Mouse (Mus musculus) C2C12 (cell line): ENCODE results near the gene Ap1g2. TPM values are rescaled to one million over a fixed set of nuclear protein-coding genes. Genes with fewer than 3 reads are reported as not detected.

Source experiments
- H3K27me3 ChIP-seq: one replicate; pipeline ENCODE4 v1.6.1; 2011; ENCODE audit not compliant: control insufficient read depth, insufficient read depth, insufficient read length
- H3K36me3 ChIP-seq: one replicate; pipeline ENCODE4 v1.6.1; 2011; ENCODE audit not compliant: control insufficient read depth, insufficient read depth
- H3K4me3 ChIP-seq: one replicate; pipeline ENCODE4 v1.5.1; 2011; ENCODE audit warnings: mild to moderate bottlenecking, control low read depth; ENCODE audit not compliant: poor library complexity, insufficient read depth, severe bottlenecking
- H3K79me2 ChIP-seq: one replicate; pipeline ENCODE4 v1.6.1; 2011; ENCODE audit not compliant: control insufficient read depth, insufficient read depth
- H3K79me3 ChIP-seq: one replicate; pipeline ENCODE4 v1.6.1; 2011; ENCODE audit warnings: low read depth, control low read depth
- H3ac ChIP-seq: one replicate; pipeline ENCODE3; 2011; ENCODE audit warnings: low read depth; ENCODE audit not compliant: control insufficient read depth, insufficient read length
- CEBPB ChIP-seq: IDR thresholded peaks from one replicate; pipeline ENCODE4 v1.6.1; 2011; ENCODE audit warnings: low read depth, mild to moderate bottlenecking, control low read depth, moderate library complexity
- CTCF ChIP-seq: IDR thresholded peaks from one replicate; pipeline ENCODE4 v1.5.1; 2011; ENCODE audit not compliant: control insufficient read depth, insufficient read depth, insufficient read length
- FOSL1 ChIP-seq: IDR thresholded peaks from one replicate; pipeline ENCODE4 v1.8.0; 2011; ENCODE audit warnings: mild to moderate bottlenecking, low read length; ENCODE audit not compliant: poor library complexity, insufficient read depth, severe bottlenecking
- MAX ChIP-seq: IDR thresholded peaks from one replicate; pipeline ENCODE4 v1.6.1; 2011; ENCODE audit warnings: mild to moderate bottlenecking, control low read depth
- MYOD1 ChIP-seq: IDR thresholded peaks from one replicate; pipeline ENCODE4 v1.6.1; 2011; ENCODE audit warnings: low read depth; ENCODE audit not compliant: control insufficient read depth, insufficient read length
- MYOG ChIP-seq: IDR thresholded peaks from one replicate; pipeline ENCODE4 v1.6.1; 2011; ENCODE audit not compliant: control insufficient read depth, insufficient read length; ENCODE audit errors: extremely low read depth
- USF1 ChIP-seq: IDR thresholded peaks from one replicate; pipeline ENCODE4 v1.6.1; 2011; ENCODE audit warnings: low read depth, mild to moderate bottlenecking, control low read depth, moderate library complexity
- polyA plus RNA-seq: library from polyadenylated mRNA; unstranded; fragments of >200 nt; fragmentation: generic; extraction: Trizol; gene quantifications from one replicate; pipeline ENCODE4 v1.2.1, GENCODE M21; 2012; ENCODE audit warnings: missing spikeins

The Ap1g2 gene
- polyA plus RNA-seq, 1 experiment: 3.9 TPM

- Histone ChIP-seq H3K79me2 (no peaks in the 10 kb centered on the region), H3K27me3 (no peaks in the 10 kb centered on the region), H3K4me3 (no peak overlapping the region), H3K36me3 (no peaks in the 10 kb centered on the region), H3ac (no peak overlapping the region), H3K79me3 (no peaks in the 10 kb centered on the region)
- TF ChIP-seq MYOD1 (no peak), CTCF (no peak), MYOG (no peak), FOSL1 (no peak), CEBPB (no peak), USF1 (no peak), MAX (no peak)
These were observed 34.6 kb downstream of the Ap1g2 start for GRCm38 (mm10) chr14:55071756-55072155.

- H3K79me2 ChIP-seq: no peaks in the 10 kb centered on the region
- no peak overlapping the region for H3K4me3 ChIP-seq
- no peaks in the 10 kb centered on the region for H3K36me3 ChIP-seq
- no peak overlapping the region for H3ac ChIP-seq
- no peak for TF ChIP-seq CEBPB
- no peaks in the 10 kb centered on the region for H3K27me3 ChIP-seq
- no peaks in the 10 kb centered on the region for H3K79me3 ChIP-seq
These were observed 40.4 kb downstream of the Ap1g2 start for GRCm38 (mm10) chr14:55066042-55066441.

DNA sequence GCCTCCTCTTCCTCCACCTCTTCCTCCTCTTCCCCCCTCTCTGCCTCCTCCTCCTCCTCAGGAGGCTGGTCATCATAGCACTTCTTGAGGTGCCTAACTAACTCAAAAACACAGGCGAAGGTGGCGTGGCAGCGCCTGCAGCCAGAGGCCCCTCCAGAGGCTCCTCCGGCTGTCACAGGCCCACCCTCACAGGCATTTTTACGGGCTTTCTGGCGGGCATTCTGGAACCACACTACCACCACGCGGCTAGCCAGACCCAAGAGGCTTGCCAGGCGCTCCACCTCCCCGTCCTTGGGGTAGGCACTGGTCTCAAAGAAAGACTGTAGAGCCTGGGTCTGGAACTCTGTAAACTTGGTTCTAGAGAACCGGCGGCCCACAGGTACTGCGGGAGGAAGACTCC, 41.0 kb downstream of the Ap1g2 start:
- H3K79me2 ChIP-seq: no peaks in the 10 kb centered on the region
- no peak overlapping the region for H3ac ChIP-seq
- H3K36me3 ChIP-seq: no peaks in the 10 kb centered on the region
- H3K27me3 ChIP-seq: no peaks in the 10 kb centered on the region
- no peak overlapping the region for H3K4me3 ChIP-seq
- no peak for TF ChIP-seq MYOD1
- TF ChIP-seq MYOG: no peak
- no peak for TF ChIP-seq MAX
- TF ChIP-seq USF1: no peak
- TF ChIP-seq CEBPB: no peak
- no peaks in the 10 kb centered on the region for H3K79me3 ChIP-seq

DNA sequence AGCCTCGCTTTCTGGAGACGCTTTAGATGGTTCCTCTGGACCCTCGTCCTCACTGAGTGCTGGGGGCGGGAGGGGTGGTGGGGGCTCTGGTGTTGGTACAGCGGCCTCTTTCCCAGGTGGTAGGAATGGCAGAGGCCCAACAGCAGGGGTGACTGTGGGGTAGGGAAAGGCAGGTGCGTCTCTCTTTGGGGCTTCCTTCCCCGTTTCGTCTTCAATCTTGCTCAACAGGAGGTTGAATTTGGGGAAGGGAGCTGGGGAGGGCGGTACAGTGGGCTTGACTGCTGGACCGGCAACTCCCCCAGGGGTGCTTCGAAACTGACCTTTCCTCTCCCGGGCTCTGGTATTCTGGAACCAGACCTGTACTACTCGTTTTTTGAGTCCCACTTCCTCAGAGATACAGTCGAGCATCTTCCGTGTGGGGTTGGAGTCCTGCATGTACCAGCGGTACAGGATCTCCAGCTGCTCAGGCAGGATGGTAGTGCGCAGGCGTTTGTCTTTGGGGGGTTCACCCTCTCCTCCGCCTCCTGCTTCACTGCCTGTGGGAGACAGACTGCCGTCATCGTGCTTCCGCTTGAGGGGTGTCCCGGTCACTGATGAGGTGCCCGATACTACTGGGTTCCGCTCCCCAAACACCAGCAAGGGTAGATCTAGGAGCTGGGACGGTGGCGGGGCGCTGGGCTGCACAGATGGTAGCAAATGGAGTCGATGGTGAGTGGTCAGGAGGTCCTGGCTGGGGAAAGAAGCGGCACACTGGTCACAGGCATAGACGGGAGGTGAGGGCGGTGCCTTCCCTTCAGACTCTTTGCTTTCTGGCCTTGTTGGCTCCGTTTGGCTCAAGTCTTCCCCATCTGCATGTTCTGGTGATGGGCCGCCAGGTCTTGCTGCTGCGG, 41.7 kb downstream of the Ap1g2 start:
- Histone ChIP-seq H3K27me3 (no peaks in the 10 kb centered on the region), H3K36me3 (no peaks in the 10 kb centered on the region), H3K79me2 (no peaks in the 10 kb centered on the region), H3K4me3 (no peak overlapping the region), H3K79me3 (no peaks in the 10 kb centered on the region), H3ac (no peak overlapping the region)
- no peak for TF ChIP-seq FOSL1
- no peak for TF ChIP-seq MYOG
- TF ChIP-seq MAX: no peak
- TF ChIP-seq CTCF: no peak

DNA sequence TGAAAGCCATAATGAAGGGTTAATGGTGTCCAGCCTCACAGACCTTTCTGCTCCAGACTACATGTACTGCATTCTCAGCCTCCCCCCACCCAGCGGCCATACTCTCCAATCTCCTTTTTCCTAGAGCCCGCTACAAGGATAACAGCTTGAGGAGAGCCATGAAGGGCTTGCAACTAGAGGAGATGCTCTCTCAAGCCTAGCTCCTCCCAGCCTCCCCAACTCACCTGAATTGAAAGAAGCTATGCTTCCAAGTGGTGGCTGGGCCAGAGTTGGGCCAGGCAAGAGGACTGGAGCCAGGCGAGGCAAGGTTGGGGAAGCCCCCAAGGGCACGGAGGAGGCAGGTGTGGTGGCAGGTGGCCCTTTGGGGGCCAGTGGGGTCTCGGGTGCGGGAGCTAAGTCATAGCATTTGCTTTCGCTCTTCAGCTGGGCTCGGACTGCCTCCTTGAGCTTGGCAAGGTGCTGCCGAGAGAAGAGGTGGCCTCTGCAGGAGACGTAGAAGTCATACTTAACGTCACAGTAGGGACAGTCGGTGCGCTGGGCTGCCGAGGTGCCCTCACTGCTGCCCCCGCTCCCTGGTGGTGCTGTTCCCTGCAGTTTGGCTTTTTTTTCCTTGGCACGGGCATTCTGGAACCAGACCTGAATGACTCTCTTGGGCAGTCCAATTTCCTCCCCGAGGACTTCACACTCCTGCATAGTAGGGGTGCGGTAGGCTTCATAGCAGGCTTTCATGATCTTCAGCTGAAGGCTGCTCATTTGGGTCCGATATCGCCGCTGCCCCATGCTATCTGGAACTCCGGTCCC, 42.6 kb downstream of the Ap1g2 start:
- no peaks in the 10 kb centered on the region for H3K36me3 ChIP-seq
- no peaks in the 10 kb centered on the region for H3K27me3 ChIP-seq
- H3K79me3 ChIP-seq: no peaks in the 10 kb centered on the region
- H3K79me2 ChIP-seq: no peaks in the 10 kb centered on the region
- TF ChIP-seq FOSL1: no peak
- TF ChIP-seq MYOG: no peak
- TF ChIP-seq CEBPB: no peak
- TF ChIP-seq MYOD1: no peak
- no peak for TF ChIP-seq CTCF
- TF ChIP-seq MAX: no peak
- no peak for TF ChIP-seq USF1
- H3ac ChIP-seq: no peak overlapping the region
- no peak overlapping the region for H3K4me3 ChIP-seq

DNA sequence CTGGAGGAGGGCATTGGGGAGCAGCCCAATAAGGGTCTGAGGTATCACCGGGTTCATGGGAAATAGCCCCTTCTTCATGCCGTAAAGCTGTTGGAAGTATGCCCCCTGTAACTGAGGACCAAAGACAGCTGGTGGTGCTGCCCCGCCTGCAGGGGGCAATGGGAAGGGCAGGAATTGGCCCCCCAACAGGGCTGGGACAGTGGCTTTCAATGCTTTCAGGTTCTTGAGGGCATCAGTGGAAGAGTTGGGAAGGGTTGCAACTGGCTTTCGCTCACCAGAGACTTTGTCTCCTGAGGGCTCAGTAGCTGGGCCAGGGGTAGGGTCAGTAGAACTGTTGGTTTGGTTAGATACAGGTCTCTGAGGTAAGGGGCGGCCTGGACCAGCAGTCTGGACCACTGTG, 43.3 kb downstream of the Ap1g2 start:
- TF ChIP-seq CEBPB (no peak), CTCF (no peak)
- H3K79me2 ChIP-seq: no peaks in the 10 kb centered on the region
- no peak overlapping the region for H3ac ChIP-seq

More for the DNA sequence above, 43.3 kb downstream of the Ap1g2 start:
- no peaks in the 10 kb centered on the region for H3K36me3 ChIP-seq
- H3K4me3 ChIP-seq: no peak overlapping the region
- no peaks in the 10 kb centered on the region for H3K79me3 ChIP-seq
- H3K27me3 ChIP-seq: no peaks in the 10 kb centered on the region
